Mouse (Mus musculus): ENCODE results near the gene Rnf216. TPM values are rescaled to one million over a fixed set of nuclear protein-coding genes. Genes with fewer than 3 reads are reported as not detected.
A peak's percentile ranks its signal among the peaks of the same experiment; 100 is the strongest.

Rnf216 gene
- polyA plus RNA-seq, 1 experiment from 2014 or later = 37.3 TPM

GRCm38 (mm10) chr5:142963003-142963704 is 149.6 kb downstream of the Rnf216 start:
- WGBS = 3% methylated on average over 13 of the region's 13 CpGs
- peak overlapping the region; percentile 95 for H3K4me3 ChIP-seq
- no peak for ATAC-seq (replicated peaks)

GRCm38 (mm10) chr5:142962444-142962961 is 150.3 kb downstream of the Rnf216 start:
- Histone ChIP-seq H3K4me3 (peak overlapping the region; percentile 95), H3K9ac (replicated peaks) (peak overlapping the region; percentile 97), H3K36me3 (peaks cover 4% of the 10 kb centered on the region; the same call in 1 of the 2 replicates), H3K27ac (replicated peaks) (peak overlapping the region; percentile 95), H3K27me3 (no peaks in the 10 kb centered on the region), H3K9me3 (no peaks in the 10 kb centered on the region), H3K4me1 (peaks cover 52% of the 10 kb centered on the region), H3K4me2 (replicated peaks) (peak overlapping the region; percentile 73)
- ATAC-seq (replicated peaks) = 0 out of 2 replicates have a peak, but pooled peaks have one; percentile 7
- WGBS = 0% methylated on average over 11 of the region's 11 CpGs

More at GRCm38 (mm10) chr5:142963003-142963704, 149.6 kb downstream of the Rnf216 start:
- Histone ChIP-seq H3K27me3 (no peaks in the 10 kb centered on the region), H3K27ac (replicated peaks) (peak overlapping the region; percentile 95), H3K4me2 (replicated peaks) (peak overlapping the region; percentile 73), H3K9me3 (no peaks in the 10 kb centered on the region), H3K36me3 (peaks cover 7% of the 10 kb centered on the region), H3K4me1 (peaks cover 58% of the 10 kb centered on the region), H3K9ac (replicated peaks) (peak overlapping the region; percentile 97)

- peaks cover 4% of the 10 kb centered on the region; the same call in 1 of the 2 replicates for H3K36me3 ChIP-seq
- peak overlapping the region; percentile 95 for H3K4me3 ChIP-seq
- peak; percentile 60 for ATAC-seq (replicated peaks)
- peak overlapping the region; percentile 73 for H3K4me2 ChIP-seq (replicated peaks)
- H3K9me3 ChIP-seq = no peaks in the 10 kb centered on the region
- peak overlapping the region; percentile 95 for H3K27ac ChIP-seq (replicated peaks)
- peaks cover 48% of the 10 kb centered on the region for H3K4me1 ChIP-seq
- H3K27me3 ChIP-seq = no peaks in the 10 kb centered on the region
- peak overlapping the region; percentile 97 for H3K9ac ChIP-seq (replicated peaks)
- WGBS = under 1% methylated on average over 43 of the region's 43 CpGs
These were observed 150.8 kb downstream of the Rnf216 start for GRCm38 (mm10) chr5:142961881-142962443.

- H3K4me3 ChIP-seq = peak overlapping the region; percentile 95
- H3K9ac ChIP-seq (replicated peaks) = peak overlapping the region; percentile 97
- H3K4me1 ChIP-seq = peaks cover 44% of the 10 kb centered on the region
- peak overlapping the region; percentile 73 for H3K4me2 ChIP-seq (replicated peaks)
- H3K27ac ChIP-seq (replicated peaks) = peak overlapping the region; percentile 95
- peak; percentile 20 for ATAC-seq (replicated peaks)
- WGBS = 0% methylated on average over 15 of the region's 15 CpGs
- peaks cover 1% of the 10 kb centered on the region; the same call in 1 of the 2 replicates for H3K36me3 ChIP-seq
- no peaks in the 10 kb centered on the region for H3K9me3 ChIP-seq
- H3K27me3 ChIP-seq = no peaks in the 10 kb centered on the region
These were observed 151.4 kb downstream of the Rnf216 start for GRCm38 (mm10) chr5:142961398-142961880.

GRCm38 (mm10) chr5:142960775-142961271 is 152.0 kb downstream of the Rnf216 start:
- peak overlapping the region; percentile 95 for H3K27ac ChIP-seq (replicated peaks)
- peak overlapping the region; percentile 97 for H3K9ac ChIP-seq (replicated peaks)
- peak overlapping the region; percentile 95 for H3K4me3 ChIP-seq
- H3K27me3 ChIP-seq = no peaks in the 10 kb centered on the region
- H3K4me2 ChIP-seq (replicated peaks) = peak overlapping the region; percentile 73
- peak; percentile 21 for ATAC-seq (replicated peaks)
- under 1% methylated on average over 59 of the region's 59 CpGs for WGBS
- H3K36me3 ChIP-seq = no peaks in the 10 kb centered on the region
- no peaks in the 10 kb centered on the region for H3K9me3 ChIP-seq
- H3K4me1 ChIP-seq = peaks cover 38% of the 10 kb centered on the region

- ATAC-seq (replicated peaks) = peak; percentile 76
- H3K36me3 ChIP-seq = no peaks in the 10 kb centered on the region
- H3K27me3 ChIP-seq = no peaks in the 10 kb centered on the region
- no peaks in the 10 kb centered on the region for H3K9me3 ChIP-seq
- H3K4me2 ChIP-seq (replicated peaks) = peak within 1 kb of the TSS; percentile 73
- peak within 1 kb of the TSS; percentile 95 for H3K27ac ChIP-seq (replicated peaks)
- H3K9ac ChIP-seq (replicated peaks) = peak within 1 kb of the TSS; percentile 97
- H3K4me1 ChIP-seq = peaks cover 31% of the 10 kb centered on the region
- H3K4me3 ChIP-seq = peak within 1 kb of the TSS; percentile 95
- WGBS = 7% methylated on average over 44 of the region's 44 CpGs
These were observed 152.9 kb downstream of the Rnf216 start, which contains the start of gene Fscn1 for GRCm38 (mm10) chr5:142959576-142960556. Gene Fscn1 (plus strand): TSS chr5:142960343.

GRCm38 (mm10) chr5:142959156-142959555 is 153.6 kb downstream of the Rnf216 start:
- no peak for ATAC-seq (replicated peaks)
- Histone ChIP-seq H3K27me3 (no peaks in the 10 kb centered on the region), H3K9ac (replicated peaks) (no peak overlapping the region), H3K27ac (replicated peaks) (no peak overlapping the region), H3K4me2 (replicated peaks) (no peak overlapping the region), H3K36me3 (no peaks in the 10 kb centered on the region), H3K4me3 (no peak overlapping the region), H3K4me1 (peaks cover 23% of the 10 kb centered on the region), H3K9me3 (no peaks in the 10 kb centered on the region)
- 80% methylated on average over 4 of the region's 4 CpGs for WGBS

- Histone ChIP-seq H3K9ac (replicated peaks) (no peak overlapping the region), H3K9me3 (no peaks in the 10 kb centered on the region), H3K27ac (replicated peaks) (no peak overlapping the region), H3K36me3 (no peaks in the 10 kb centered on the region), H3K4me3 (no peak overlapping the region), H3K4me2 (replicated peaks) (no peak overlapping the region), H3K4me1 (peaks cover 17% of the 10 kb centered on the region), H3K27me3 (no peaks in the 10 kb centered on the region)
- ATAC-seq (replicated peaks) = no peak
- 91% methylated on average over 14 of the region's 14 CpGs for WGBS
These were observed 154.3 kb downstream of the Rnf216 start for GRCm38 (mm10) chr5:142958464-142958863.

GRCm38 (mm10) chr5:142956956-142957703 is 155.7 kb downstream of the Rnf216 start:
- H3K9me3 ChIP-seq = no peaks in the 10 kb centered on the region
- peaks cover 7% of the 10 kb centered on the region for H3K4me1 ChIP-seq
- H3K36me3 ChIP-seq = no peaks in the 10 kb centered on the region
- WGBS = 64% methylated on average over 6 of the region's 6 CpGs
- H3K27me3 ChIP-seq = no peaks in the 10 kb centered on the region
- H3K4me3 ChIP-seq = no peak overlapping the region
- no peak overlapping the region for H3K27ac ChIP-seq (replicated peaks)
- ATAC-seq (replicated peaks) = no peak
- no peak overlapping the region for H3K4me2 ChIP-seq (replicated peaks)
- H3K9ac ChIP-seq (replicated peaks) = no peak overlapping the region

GRCm38 (mm10) chr5:142953641-142954040 is 159.2 kb downstream of the Rnf216 start:
- Histone ChIP-seq H3K9me3 (no peaks in the 10 kb centered on the region), H3K27me3 (no peaks in the 10 kb centered on the region), H3K36me3 (no peaks in the 10 kb centered on the region), H3K4me2 (replicated peaks) (no peak overlapping the region), H3K4me1 (no peaks in the 10 kb centered on the region), H3K27ac (replicated peaks) (no peak overlapping the region), H3K4me3 (no peak overlapping the region), H3K9ac (replicated peaks) (no peak overlapping the region)
- WGBS = 37% methylated on average over 3 of the region's 3 CpGs
- ATAC-seq (replicated peaks) = no peak

GRCm38 (mm10) chr5:142950405-142950804 is 162.4 kb downstream of the Rnf216 start:
- Histone ChIP-seq H3K9me3 (no peaks in the 10 kb centered on the region), H3K4me1 (no peaks in the 10 kb centered on the region), H3K4me3 (no peak overlapping the region), H3K36me3 (no peaks in the 10 kb centered on the region), H3K27ac (replicated peaks) (no peak overlapping the region; the same call in 1 of the 2 replicates), H3K9ac (replicated peaks) (no peak overlapping the region), H3K27me3 (no peaks in the 10 kb centered on the region), H3K4me2 (replicated peaks) (no peak overlapping the region)
- 55% methylated on average over 6 of the region's 6 CpGs for WGBS
- ATAC-seq (replicated peaks) = no peak; the same call in 1 of the 2 replicates

Measured in forebrain, embryonic 15.5 days (tissue).